Mouse (Mus musculus): ENCODE data around the gene Gm19935.
A peak's percentile ranks its signal among the peaks of the same experiment; 100 is the strongest.

The Gm19935 gene

DNA sequence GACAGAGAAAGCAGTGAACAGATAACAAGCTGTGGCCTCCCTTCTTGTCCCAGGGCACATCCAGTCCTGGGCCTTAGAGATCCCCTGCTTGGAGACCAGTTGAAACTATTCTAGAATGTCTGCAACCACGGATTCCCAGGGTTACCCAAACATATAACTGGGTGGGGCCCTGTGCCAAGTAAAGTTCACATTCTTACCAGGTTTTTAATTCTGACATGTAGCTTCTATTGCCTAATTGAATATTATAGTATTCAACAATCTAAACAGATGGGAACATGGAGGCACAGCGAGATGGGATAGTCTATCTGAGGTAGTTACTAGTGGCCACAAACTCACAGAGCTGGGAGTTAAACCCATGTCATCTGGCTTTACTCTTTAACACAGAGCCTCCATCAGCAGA lies at the start of gene Gm19935:
TSS of gene Gm19935 (minus strand) at position 101 of the 400 bp plus-strand sequence.
- DNase-seq (ENCODE audit: low spot score in 2 of 2), result no peak

GRCm38 (mm10) chr8:90862038-90862437 lies 44.8 kb upstream of the Gm19935 start:
- no peak for DNase-seq (ENCODE audit: low spot score in 2 of 2)

DNA sequence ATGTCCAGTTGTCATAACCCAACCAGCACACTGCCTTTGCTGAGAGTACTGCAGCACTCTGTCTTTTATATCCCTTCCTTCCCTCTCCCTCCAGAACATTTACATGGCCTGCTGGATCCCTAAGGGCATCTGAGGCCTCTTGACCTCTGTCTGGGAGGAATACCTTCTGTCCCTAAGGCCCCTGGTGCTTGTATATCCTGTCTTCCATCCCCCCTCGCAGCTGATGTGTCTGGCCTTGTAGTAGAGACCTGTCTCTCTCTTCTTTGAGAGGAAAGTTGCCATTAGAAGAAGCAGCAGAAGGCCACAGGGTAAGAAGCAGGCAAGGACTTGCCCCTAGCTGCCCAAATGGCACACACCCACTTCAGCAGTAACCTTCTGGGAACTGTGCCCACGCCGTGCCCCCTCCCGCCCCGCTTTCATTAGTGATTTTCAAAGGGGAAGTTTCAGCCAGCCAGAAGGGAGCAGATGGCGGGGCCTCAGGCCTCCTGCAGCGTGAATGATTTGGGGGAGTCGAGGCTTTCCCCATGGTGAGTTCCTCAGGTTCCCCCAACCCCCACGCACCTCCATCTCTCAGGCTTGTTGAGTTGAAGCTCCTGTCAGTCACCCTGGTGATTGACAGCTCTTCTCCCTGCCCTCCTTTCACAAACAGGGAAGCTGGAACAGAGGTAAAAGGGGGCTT lies 44.2 kb upstream of the Gm19935 start:
- DNase-seq (ENCODE audit: low spot score in 2 of 2), result peak in 1 of 2 experiments; percentile 69

GRCm38 (mm10) chr8:90858071-90858470 lies 40.9 kb upstream of the Gm19935 start:
- no peak for DNase-seq (ENCODE audit: low spot score in 2 of 2)

DNA sequence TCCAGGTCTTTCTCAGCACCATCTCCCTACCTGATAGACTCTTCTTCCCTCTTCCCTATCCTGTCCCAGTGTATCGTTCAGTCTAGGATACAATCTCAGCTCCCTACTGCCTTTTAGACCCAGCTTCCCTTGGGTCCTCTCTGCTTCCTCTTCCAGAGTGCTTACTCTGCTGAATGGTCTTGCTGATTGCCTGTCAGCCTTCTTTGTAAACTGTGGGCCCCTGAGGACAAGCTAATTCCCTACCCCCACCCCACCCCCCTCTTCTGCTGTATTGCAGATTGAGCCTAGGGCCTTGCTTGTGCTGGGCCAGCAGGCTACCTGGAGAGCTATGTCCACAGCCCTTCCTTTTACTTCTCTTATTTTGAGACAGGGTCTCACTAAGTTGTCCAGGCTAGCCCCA lies 39.8 kb upstream of the Gm19935 start:
- no peak for DNase-seq (ENCODE audit: low spot score in 2 of 2)

DNA sequence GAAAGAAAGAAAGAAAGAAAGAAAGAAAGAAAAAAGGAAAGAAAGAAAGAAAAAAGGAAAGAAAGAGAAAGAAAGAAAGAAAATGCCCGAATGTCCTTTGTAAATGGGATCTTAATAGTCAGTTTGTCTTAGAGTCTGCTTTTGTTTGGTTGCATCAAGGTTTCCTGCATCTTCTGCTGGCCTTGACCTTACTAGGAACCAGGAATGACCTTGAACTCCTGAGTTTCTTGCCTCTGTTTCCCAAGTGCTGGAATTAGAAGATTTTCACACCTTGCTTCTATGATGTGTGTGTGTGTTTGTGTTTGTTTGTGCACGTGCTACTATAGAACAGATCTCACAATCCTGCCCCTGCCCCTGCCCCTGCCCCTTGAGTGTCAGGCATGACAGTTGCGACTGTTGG lies 39.0 kb upstream of the Gm19935 start:
- no peak for DNase-seq (ENCODE audit: low spot score in 2 of 2)

DNA sequence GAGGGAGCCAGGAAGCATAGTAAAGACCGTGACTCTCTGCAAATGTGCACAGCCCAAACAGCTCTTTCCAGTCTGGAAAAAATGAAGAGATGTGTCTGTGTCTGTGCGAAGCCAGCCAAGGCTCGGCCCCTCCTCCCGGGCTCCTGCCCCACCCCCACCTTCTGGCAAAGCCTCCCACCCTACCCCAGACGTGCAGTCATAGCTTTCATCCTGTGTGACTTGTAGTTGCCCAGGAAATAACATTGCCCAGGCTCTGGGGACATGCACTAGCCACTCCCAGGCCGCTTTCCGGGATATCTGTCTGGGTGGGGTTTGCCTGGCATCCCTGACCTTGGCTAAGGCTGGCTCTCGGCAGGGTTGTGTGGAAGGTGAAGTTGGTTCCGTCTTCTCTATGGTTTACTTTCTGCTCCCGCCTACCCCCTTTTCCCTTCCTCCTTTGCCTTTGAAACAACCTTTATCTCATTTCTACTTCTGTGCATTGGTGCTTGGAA lies 37.5 kb upstream of the Gm19935 start:
- no peak for DNase-seq (ENCODE audit: low spot score in 2 of 2)

- DNase-seq (ENCODE audit: low spot score in 2 of 2), result no peak
Measured at GRCm38 (mm10) chr8:90853971-90854670, 36.9 kb upstream of the Gm19935 start.

DNA sequence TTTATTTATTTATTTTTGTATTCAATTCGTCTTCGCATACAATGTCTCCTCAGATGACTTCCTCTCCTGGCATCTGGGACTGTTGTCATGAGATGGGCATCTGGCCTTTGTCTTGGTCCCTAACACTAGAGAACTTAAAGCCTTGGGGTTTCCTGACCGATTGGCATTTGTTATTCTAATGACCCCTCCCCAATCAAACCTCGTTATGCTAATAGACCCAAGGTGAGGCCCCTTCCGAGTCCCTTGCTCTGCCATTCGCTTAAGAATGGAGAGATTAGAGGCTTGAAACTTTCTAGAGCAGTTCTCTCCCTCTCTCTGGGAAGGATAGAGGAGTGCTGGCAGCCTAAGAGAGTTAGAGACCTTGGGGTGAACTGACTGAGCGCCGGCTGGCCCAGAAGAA lies 34.4 kb upstream of the Gm19935 start:
- DNase-seq (ENCODE audit: low spot score in 2 of 2), result no peak

GRCm38 (mm10) chr8:90849462-90850050 lies 32.4 kb upstream of the Gm19935 start:
- DNase-seq (ENCODE audit: low spot score in 2 of 2), result peak in 1 of 2 experiments; percentile 64

- DNase-seq (ENCODE audit: low spot score in 2 of 2), result no peak
Measured at GRCm38 (mm10) chr8:90847980-90848379, 30.8 kb upstream of the Gm19935 start.

DNA sequence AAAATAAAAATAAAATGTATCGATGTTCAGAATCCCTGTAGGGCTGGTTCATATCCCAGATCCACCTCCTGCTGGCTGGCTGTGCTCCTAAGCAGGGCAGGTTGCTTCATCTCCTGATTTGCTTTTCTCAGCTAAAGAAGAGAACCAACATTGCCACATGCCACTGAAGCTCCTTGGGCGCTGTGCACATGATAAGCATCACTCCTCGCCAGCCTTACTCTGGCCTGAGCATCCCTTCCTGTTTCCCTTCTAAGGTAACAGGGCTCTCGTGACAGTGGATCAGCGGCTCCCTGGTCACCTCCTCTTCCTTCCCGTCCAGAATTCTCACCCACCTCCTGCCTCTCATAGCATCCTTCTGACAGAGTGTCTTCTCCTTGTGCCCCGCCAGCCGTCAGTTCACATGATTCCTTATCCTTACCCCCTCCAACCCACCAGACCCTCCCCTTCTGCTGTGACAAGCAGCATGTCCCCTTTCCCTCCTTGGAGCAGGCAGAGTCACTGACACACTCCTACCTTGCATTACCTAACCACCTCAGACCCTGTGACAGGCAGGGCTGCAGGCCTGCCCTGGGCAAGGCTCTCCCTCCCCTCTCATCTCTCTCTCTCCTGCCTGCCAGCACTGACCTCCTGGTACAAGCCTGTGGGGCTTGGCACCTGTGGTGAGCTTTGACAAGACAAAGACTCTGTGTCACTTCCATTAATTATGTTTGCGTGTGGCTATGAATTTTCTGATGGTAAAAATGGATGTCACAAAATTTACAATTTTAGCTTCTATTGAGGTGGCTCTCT lies 27.2 kb upstream of the Gm19935 start:
- DNase-seq (ENCODE audit: low spot score in 2 of 2), result no peak

- DNase-seq (ENCODE audit: low spot score in 2 of 2), result no peak
Measured at GRCm38 (mm10) chr8:90843127-90843526, 25.9 kb upstream of the Gm19935 start.

DNA sequence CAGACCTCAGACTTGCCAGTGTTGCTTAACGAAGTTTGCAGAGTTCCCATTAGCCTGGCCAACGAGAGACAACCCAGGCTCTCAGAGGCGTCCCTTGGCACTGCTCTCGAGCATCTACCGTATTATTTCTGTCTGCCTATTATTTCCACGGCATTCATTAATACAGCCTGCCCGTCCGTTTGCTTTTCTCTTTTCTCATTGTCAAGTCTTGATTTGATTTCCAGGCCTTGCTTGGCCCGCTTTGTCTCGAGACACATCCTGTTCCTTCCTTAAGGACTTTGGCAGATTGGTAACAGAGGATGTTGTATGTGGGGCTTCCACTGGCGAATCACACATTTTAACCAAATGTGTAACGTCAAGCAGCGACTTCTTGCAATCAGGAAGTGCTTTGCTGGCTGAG lies 24.1 kb upstream of the Gm19935 start:
- no peak for DNase-seq (ENCODE audit: low spot score in 2 of 2)

GRCm38 (mm10) chr8:90839725-90840714 lies 22.8 kb upstream of the Gm19935 start:
- DNase-seq (ENCODE audit: low spot score in 2 of 2), result no peak

GRCm38 (mm10) chr8:90837440-90837839 lies 20.2 kb upstream of the Gm19935 start:
- DNase-seq (ENCODE audit: low spot score in 2 of 2), result no peak

- DNase-seq (ENCODE audit: low spot score in 2 of 2), result no peak
Measured at GRCm38 (mm10) chr8:90834321-90834672, 17.1 kb upstream of the Gm19935 start.

DNA sequence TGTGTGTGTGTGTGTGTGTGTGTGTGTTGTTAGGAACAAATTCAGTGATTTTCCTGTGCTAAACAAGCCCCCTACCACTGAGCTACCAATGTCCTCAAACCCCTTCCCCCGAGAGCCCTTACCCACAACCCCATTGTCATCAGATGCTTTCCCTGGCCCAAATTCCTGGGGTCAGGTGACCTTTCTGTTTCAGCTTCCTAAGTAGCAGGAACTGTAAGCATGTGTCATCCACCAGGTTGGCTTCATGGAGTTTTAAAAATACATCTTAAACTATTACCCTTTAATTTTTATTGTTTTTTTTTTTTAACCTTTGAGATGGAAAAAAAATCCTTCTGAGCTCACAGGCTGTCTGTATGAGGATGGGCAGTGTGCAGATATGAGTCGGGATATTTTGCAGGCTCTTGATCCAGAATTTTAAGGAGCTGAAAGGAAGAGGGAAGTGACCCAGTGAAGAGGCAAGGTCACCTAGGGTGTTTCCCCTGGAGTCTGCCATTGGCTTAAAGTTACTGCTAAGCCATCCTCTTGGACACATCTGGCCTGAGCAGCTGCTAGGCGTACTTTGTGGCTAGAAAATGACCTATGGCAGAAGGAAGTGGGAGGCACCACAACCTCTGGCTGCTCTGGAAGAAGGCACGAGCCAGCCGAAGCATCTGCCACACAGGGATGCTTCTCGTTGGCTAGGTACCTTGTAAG lies 16.6 kb upstream of the Gm19935 start:
- DNase-seq (ENCODE audit: low spot score in 2 of 2), result no peak

- DNase-seq (ENCODE audit: low spot score in 2 of 2), result no peak
Measured at GRCm38 (mm10) chr8:90832576-90833289, 15.5 kb upstream of the Gm19935 start.

DNA sequence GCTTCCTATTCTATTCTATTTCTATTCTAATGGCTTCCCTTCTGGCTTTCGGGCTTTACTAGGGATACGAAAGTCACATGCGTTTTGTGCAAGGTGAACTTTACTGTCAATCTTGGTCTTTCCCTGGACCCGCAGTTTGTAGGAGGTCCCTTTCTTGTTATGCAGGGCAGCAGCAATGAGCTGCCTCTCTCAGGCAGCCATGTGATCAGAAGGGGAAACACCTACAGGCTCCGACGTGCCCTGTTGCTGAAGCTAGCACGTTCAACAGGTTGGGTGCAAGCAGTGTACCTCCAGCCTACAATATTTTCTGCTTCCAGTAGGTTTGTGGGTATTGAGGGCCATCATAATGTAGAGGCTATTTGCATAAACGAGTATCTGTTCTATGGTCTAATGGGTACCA lies 13.8 kb upstream of the Gm19935 start:
- DNase-seq (ENCODE audit: low spot score in 2 of 2), result no peak

All from left cerebral cortex, adult 9 months (tissue).